Mouse (Mus musculus) ovary, adult 2 months (tissue): ENCODE results near the gene Gm4846. TPM values are rescaled to one million over a fixed set of nuclear protein-coding genes. Genes with fewer than 3 reads are reported as not detected.

Source experiments
- polyA plus RNA-seq: library from polyadenylated mRNA; depleted of rRNA; stranded (reverse); fragments of >200 nt; gene quantifications from 2 replicates; pipeline ENCODE4 v1.2.3, GENCODE M21; 2012; rRNA removed

The Gm4846 gene
- polyA plus RNA-seq: not detected in 2 replicates

GRCm38 (mm10) chr1:166497488-166497887, at the start of gene Gm4846:
Gene Gm4846 (minus strand): TSS chr1:166497588.

Other genes starting within 250 kb of the Gm4846 start
- gene Ildr2, start 243.4 kb downstream of the Gm4846 start, polyA plus RNA-seq: 11.5 and 20.8 TPM in 2 replicates
- gene Tada1, start 118.5 kb downstream of the Gm4846 start, polyA plus RNA-seq: 17.3 and 18.3 TPM in 2 replicates
- gene Pogk, start 87.7 kb downstream of the Gm4846 start, polyA plus RNA-seq: 13.8 and 14.7 TPM in 2 replicates
- gene Gm4847, start 150.1 kb upstream of the Gm4846 start, polyA plus RNA-seq: not detected in 2 replicates
- gene Fmo9, start 184.3 kb upstream of the Gm4846 start, polyA plus RNA-seq: not detected in 2 replicates